Mouse (Mus musculus) ES-E14 (cell line): Measurements from ENCODE around the gene Alms1. TPM values are rescaled to one million over a fixed set of nuclear protein-coding genes. Genes with fewer than 3 reads are reported as not detected.

Experiments used
- DNase-seq: peaks from one replicate; pipeline ENCODE4 v3.0.0-alpha.2; 2013; ENCODE audit warnings: low read depth, low spot score
- H3K27ac ChIP-seq: 2 replicates; pipeline ENCODE4 v1.5.1; 2012; ENCODE audit warnings: low read depth, mild to moderate bottlenecking, low read length, moderate library complexity, mixed read lengths; ENCODE audit not compliant: poor library complexity, insufficient read depth, severe bottlenecking
- H3K36me3 ChIP-seq: 2 replicates; pipeline ENCODE4 v1.6.1; 2012; ENCODE audit warnings: mild to moderate bottlenecking, low read length, moderate library complexity, mixed read lengths; ENCODE audit not compliant: control insufficient read depth, poor library complexity, insufficient read depth, severe bottlenecking
- H3K4me1 ChIP-seq, 2 experiments: fragments of 150-350 bp in 1 of 2; sonication (generic) in 1 of 2; 2 replicates each; pipeline ENCODE4 v1.6.1; 2012; ENCODE audit warnings: low read length in 2 of 2, mild to moderate bottlenecking in 1 of 2, mixed read lengths in 1 of 2; ENCODE audit not compliant: control insufficient read depth in 2 of 2, insufficient read depth in 2 of 2, poor library complexity in 1 of 2
- H3K4me3 ChIP-seq, 2 experiments: fragments of 150-350 bp in 1 of 2; sonication (generic) in 1 of 2; 2 replicates each; pipeline ENCODE4 v1.5.1; 2012; ENCODE audit warnings: low read length in 2 of 2, low read depth in 1 of 2, mild to moderate bottlenecking in 1 of 2, mixed read lengths in 1 of 2; ENCODE audit not compliant: insufficient read depth in 1 of 2, poor library complexity in 1 of 2, severe bottlenecking in 1 of 2
- H3K9ac ChIP-seq: 2 replicates; pipeline ENCODE4 v1.6.1; 2012; ENCODE audit warnings: low read depth, mild to moderate bottlenecking, low read length, mixed read lengths; ENCODE audit not compliant: poor library complexity, insufficient read depth, severe bottlenecking
- H3K9me3 ChIP-seq: fragments of 150-350 bp; sonication (generic); 2 replicates; pipeline ENCODE4 v1.6.1; 2012; ENCODE audit warnings: low read depth, mild to moderate bottlenecking, low read length; ENCODE audit not compliant: control insufficient read depth, insufficient read depth
- CHD2 ChIP-seq: IDR thresholded peaks from 2 replicates; pipeline ENCODE4 v1.6.1; 2014; ENCODE audit warnings: mild to moderate bottlenecking, low read depth, low read length, inconsistent platforms
- HCFC1 ChIP-seq: IDR thresholded peaks from 2 replicates; pipeline ENCODE4 v1.6.1; 2012; ENCODE audit warnings: low read length, inconsistent platforms, borderline replicate concordance; ENCODE audit not compliant: insufficient read depth
- MAFK ChIP-seq: IDR thresholded peaks from 2 replicates; pipeline ENCODE4 v1.6.1; 2014; ENCODE audit warnings: mild to moderate bottlenecking, low read depth, low read length, inconsistent platforms; ENCODE audit not compliant: insufficient read depth
- ZC3H11A ChIP-seq: IDR thresholded peaks from 2 replicates; pipeline ENCODE4 v1.6.1; 2012; ENCODE audit warnings: low read depth, mild to moderate bottlenecking, inconsistent platforms, low read length, borderline replicate concordance
- ZNF384 ChIP-seq: IDR thresholded peaks from 2 replicates; pipeline ENCODE4 v1.6.1; 2012; ENCODE audit warnings: low read depth, low read length, inconsistent platforms
- in situ Hi-C, 2 experiments: fragments of 600-800 bp; cut with MboI; formaldehyde crosslinking; loops; one replicate each; pipeline ENCODE4 v1.15.1; 2025; ENCODE audit warnings: low sequenced_read_pairs in 2 of 2, inconsistent platforms in 1 of 2; ENCODE audit not compliant: unreplicated experiment in 2 of 2
- total RNA-seq: library from RNA; depleted of rRNA; stranded (reverse); fragments of 300-350 nt; gene quantifications from 2 replicates; pipeline ENCODE4 v1.2.3, GENCODE M21; 2012; rRNA removed

Alms1 gene
- 22.0 and 23.4 TPM in 2 replicates for total RNA-seq

DNA sequence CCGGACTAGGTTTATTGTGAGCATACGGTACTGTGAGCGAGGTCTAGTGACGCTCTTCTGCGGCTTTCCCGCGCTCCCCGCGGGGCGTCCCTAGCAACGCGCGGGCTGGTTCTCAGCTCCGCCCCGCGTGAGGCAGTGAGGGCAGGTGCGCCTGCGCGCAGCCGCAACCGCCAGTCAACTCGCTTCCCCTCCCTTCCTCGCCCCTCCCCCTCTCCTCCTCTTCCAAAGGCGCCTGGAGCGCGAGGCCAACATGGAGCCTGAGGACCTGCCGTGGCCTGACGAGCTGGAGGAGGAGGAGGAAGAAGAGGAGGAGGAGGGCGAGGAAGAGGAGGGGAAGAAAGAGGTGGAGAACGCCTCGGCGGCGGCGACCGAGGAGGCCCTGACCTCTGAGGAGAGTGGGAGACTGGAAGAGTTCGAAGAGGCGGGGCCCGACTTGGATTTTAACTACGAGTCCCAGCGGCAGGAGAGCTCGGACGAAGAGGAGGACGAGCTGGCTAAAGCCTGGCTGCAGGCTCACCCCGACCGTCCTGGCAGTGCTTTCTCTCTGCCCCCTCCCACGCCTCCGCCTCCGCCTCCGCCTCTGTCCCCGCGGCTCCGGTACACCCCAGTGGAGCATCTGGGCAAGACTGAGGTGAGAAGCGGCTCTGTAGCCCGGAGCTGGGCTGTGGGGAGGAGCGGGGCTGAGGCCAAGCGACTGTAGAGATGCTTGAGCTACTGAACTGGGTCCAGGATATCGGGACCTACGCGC lies at the start of gene Alms1:
Gene Alms1, plus strand, starts transcription at position 136 of the 748 bp plus-strand sequence.
- peak; percentile 94 for DNase-seq
- Histone ChIP-seq H3K36me3 (no peaks in the 10 kb centered on the region), H3K4me3 (peak within 1 kb of the TSS; percentile 90 to 91), H3K9ac (peak within 1 kb of the TSS; percentile 91), H3K27ac (0 out of 2 replicates have a peak within 1 kb of the TSS, but pooled peaks have one; percentile 9), H3K4me1 (0 out of 4 replicates have a peak, but pooled peaks cover 0 to 3% of the 10 kb centered on the region in 2 experiments), H3K9me3 (no peaks in the 10 kb centered on the region)
- in situ Hi-C loops: no loop called here
- no peak for TF ChIP-seq ZNF384
- no peak for TF ChIP-seq MAFK
- TF ChIP-seq ZC3H11A: no peak
- no peak for TF ChIP-seq CHD2
- TF ChIP-seq HCFC1: no peak

DNA sequence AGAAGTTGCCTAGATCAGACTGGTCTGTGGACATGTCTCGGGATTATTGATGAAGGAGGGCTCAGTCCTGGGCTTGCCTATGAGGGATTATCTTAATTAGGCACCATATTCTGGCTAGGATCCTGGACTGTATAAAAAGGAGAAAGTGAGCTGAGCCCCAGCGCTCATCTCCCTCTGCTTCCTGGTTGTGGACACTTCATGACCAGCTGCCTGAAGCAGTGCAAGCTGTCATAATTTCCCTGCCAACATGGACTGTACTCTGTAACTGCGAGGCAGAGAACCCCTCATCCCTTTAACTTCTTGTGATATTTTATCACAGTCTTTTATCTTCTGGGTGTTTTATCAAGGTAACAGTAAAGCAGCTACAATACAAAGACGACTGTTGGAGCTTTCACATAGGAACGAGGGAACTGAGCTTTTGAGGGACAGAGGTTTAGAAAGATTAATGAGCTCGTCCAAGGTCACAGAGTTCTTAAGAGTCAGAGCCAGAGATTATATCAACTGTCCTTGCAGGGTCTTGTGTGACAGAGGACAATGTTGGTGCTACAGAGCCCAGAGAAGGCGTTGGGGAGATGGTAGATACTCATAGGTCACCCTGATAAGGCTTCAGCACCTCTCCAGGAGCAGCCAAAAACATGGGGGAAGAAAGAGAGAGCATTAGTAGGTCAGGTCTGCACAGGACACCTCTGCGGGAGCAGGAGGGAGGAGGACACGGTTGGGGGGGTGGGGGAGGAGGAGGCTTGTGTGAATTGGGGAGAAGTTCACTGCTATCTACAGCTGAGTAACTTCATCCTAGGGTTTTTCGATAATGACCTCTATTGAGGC lies 43.8 kb upstream of the Alms1 start:
- in situ Hi-C loops: no loop called here
- no peak for DNase-seq
- TF ChIP-seq ZNF384 (no peak), ZC3H11A (no peak), CHD2 (no peak), MAFK (no peak), HCFC1 (no peak)
- H3K4me1 ChIP-seq: no peaks in the 10 kb centered on the region
- no peak overlapping the region for H3K9ac ChIP-seq
- H3K27ac ChIP-seq: no peak overlapping the region
- H3K9me3 ChIP-seq: no peaks in the 10 kb centered on the region
- no peaks in the 10 kb centered on the region for H3K36me3 ChIP-seq
- H3K4me3 ChIP-seq: no peak overlapping the region

DNA sequence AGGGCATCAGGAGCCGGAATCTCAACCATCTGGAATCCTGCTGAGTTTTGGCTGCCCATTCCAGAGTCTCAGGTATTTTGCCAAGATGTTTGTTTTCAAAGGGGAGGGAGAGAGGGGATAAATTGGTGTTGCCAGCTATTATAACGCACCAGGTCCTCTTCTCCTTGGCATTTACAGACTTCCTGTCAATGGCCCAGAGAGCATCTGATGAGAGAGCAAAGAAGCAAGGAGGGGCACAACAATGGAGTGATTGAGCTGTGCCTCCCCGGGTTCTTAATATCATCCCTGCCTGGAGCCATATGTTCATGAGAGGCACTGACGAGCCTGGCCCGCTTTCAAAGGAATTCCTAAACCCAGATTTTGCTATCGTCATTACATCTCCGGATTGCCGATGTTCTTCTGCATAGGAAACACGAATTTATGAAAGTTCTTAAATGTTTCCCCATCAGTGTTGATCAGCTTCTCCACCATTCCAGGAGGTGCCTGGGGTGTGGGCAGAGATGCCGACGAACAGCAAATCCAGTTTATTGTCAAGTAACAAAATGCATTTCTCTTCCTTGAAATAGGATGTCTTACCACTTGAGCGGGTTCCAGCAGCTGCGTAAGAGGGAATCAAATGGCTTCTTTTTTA lies 43.0 kb upstream of the Alms1 start:
- DNase-seq: no peak
- TF ChIP-seq CHD2: no peak
- TF ChIP-seq ZC3H11A: no peak
- TF ChIP-seq HCFC1: no peak
- no peak for TF ChIP-seq MAFK
- no peak for TF ChIP-seq ZNF384
- Histone ChIP-seq H3K9me3 (no peaks in the 10 kb centered on the region), H3K36me3 (no peaks in the 10 kb centered on the region), H3K4me1 (no peaks in the 10 kb centered on the region), H3K9ac (no peak overlapping the region), H3K27ac (no peak overlapping the region), H3K4me3 (no peak overlapping the region)
- in situ Hi-C loops: no loop called here

DNA sequence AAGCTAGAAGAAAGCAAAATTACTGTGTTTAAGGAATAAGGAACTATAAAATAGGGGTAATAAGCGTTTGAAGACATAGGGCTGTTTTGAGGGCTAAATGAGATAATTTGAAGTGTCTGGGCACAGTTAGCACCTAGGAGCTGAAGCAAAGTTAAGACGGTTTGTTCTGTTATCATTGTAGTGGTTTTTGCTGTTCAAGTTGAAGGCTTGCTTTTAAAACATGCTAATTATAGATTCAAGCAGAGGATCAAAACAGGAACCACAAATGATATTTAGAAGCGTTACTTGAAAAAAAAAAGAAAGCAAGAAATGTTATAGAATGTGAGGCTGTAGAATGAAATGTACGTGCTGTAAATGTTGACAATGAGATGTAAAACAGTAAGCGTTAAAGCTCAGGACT lies 39.7 kb upstream of the Alms1 start:
- TF ChIP-seq CHD2: no peak
- no peak for TF ChIP-seq MAFK
- TF ChIP-seq ZC3H11A: no peak
- TF ChIP-seq HCFC1: no peak
- no peak for TF ChIP-seq ZNF384
- Histone ChIP-seq H3K36me3 (no peaks in the 10 kb centered on the region), H3K9ac (no peak overlapping the region), H3K27ac (no peak overlapping the region), H3K4me1 (no peaks in the 10 kb centered on the region), H3K9me3 (no peaks in the 10 kb centered on the region), H3K4me3 (no peak overlapping the region)
- no peak for DNase-seq
- in situ Hi-C loops: no loop called here
